Mouse (Mus musculus): ENCODE data around the gene Ptprj. TPM values are rescaled to one million over a fixed set of nuclear protein-coding genes. Genes with fewer than 3 reads are reported as not detected.

Ptprj gene
- polyA plus RNA-seq, 1 experiment from 2014 or later, result 2.7 TPM

GRCm38 (mm10) chr2:90532095-90532494 lies 48.4 kb downstream of the Ptprj start:
- H3K9me3 ChIP-seq, result no peaks in the 10 kb centered on the region
- peaks cover 13% of the 10 kb centered on the region for H3K4me1 ChIP-seq
- H3K4me3 ChIP-seq, result no peak overlapping the region
- no peaks in the 10 kb centered on the region for H3K27me3 ChIP-seq (replicated peaks; ENCODE audit: low read depth, poor library complexity, severe bottlenecking)
- DNase-seq (ENCODE audit: low spot score), result no peak
- no peak overlapping the region for H3K27ac ChIP-seq (replicated peaks)
- H3K36me3 ChIP-seq (replicated peaks), result no peaks in the 10 kb centered on the region
- WGBS, result 90% methylated on average over 5 of the region's 5 CpGs

GRCm38 (mm10) chr2:90528107-90528506 lies 52.3 kb downstream of the Ptprj start:
- 89% methylated on average over 5 of the region's 5 CpGs for WGBS
- no peak overlapping the region for H3K27ac ChIP-seq (replicated peaks)
- H3K36me3 ChIP-seq (replicated peaks), result no peaks in the 10 kb centered on the region
- peaks cover 25% of the 10 kb centered on the region for H3K4me1 ChIP-seq
- H3K27me3 ChIP-seq (replicated peaks; ENCODE audit: low read depth, poor library complexity, severe bottlenecking), result no peaks in the 10 kb centered on the region
- no peak overlapping the region for H3K4me3 ChIP-seq
- no peaks in the 10 kb centered on the region for H3K9me3 ChIP-seq
- no peak for DNase-seq (ENCODE audit: low spot score)

- Histone ChIP-seq H3K9me3 (no peaks in the 10 kb centered on the region), H3K4me3 (no peak overlapping the region), H3K27me3 (replicated peaks; ENCODE audit: low read depth, poor library complexity, severe bottlenecking) (no peaks in the 10 kb centered on the region), H3K27ac (replicated peaks) (peak overlapping the region; percentile 63; the same call in 1 of the 2 replicates), H3K4me1 (peaks cover 25% of the 10 kb centered on the region), H3K36me3 (replicated peaks) (no peaks in the 10 kb centered on the region)
- WGBS, result 41% methylated on average over 6 of the region's 6 CpGs
- no peak for DNase-seq (ENCODE audit: low spot score)
Measured at GRCm38 (mm10) chr2:90526971-90527370, 53.5 kb downstream of the Ptprj start.

GRCm38 (mm10) chr2:90526564-90526963 lies 53.9 kb downstream of the Ptprj start:
- no peaks in the 10 kb centered on the region for H3K9me3 ChIP-seq
- no peaks in the 10 kb centered on the region for H3K36me3 ChIP-seq (replicated peaks)
- no peak overlapping the region for H3K4me3 ChIP-seq
- H3K27me3 ChIP-seq (replicated peaks; ENCODE audit: low read depth, poor library complexity, severe bottlenecking), result no peaks in the 10 kb centered on the region
- 44% methylated on average over 6 of the region's 6 CpGs for WGBS
- peak overlapping the region; percentile 63; the same call in 1 of the 2 replicates for H3K27ac ChIP-seq (replicated peaks)
- H3K4me1 ChIP-seq, result peaks cover 25% of the 10 kb centered on the region
- peak; percentile 41 for DNase-seq (ENCODE audit: low spot score)

GRCm38 (mm10) chr2:90525807-90526206 lies 54.6 kb downstream of the Ptprj start:
- H3K27ac ChIP-seq (replicated peaks), result 0 out of 2 replicates have a peak overlapping the region, but pooled peaks have one; percentile 30
- no peak for DNase-seq (ENCODE audit: low spot score)
- peaks cover 25% of the 10 kb centered on the region for H3K4me1 ChIP-seq
- no peak overlapping the region for H3K4me3 ChIP-seq
- no peaks in the 10 kb centered on the region for H3K27me3 ChIP-seq (replicated peaks; ENCODE audit: low read depth, poor library complexity, severe bottlenecking)
- WGBS, result 91% methylated on average over 14 of the region's 14 CpGs
- no peaks in the 10 kb centered on the region for H3K36me3 ChIP-seq (replicated peaks)
- no peaks in the 10 kb centered on the region for H3K9me3 ChIP-seq

GRCm38 (mm10) chr2:90522455-90522854 lies 58.0 kb downstream of the Ptprj start:
- Histone ChIP-seq H3K27ac (replicated peaks) (no peak overlapping the region), H3K4me1 (peaks cover 26% of the 10 kb centered on the region), H3K36me3 (replicated peaks) (no peaks in the 10 kb centered on the region), H3K9me3 (no peaks in the 10 kb centered on the region), H3K27me3 (replicated peaks; ENCODE audit: low read depth, poor library complexity, severe bottlenecking) (no peaks in the 10 kb centered on the region), H3K4me3 (no peak overlapping the region)
- no peak for DNase-seq (ENCODE audit: low spot score)
- WGBS, result 90% methylated on average over 6 of the region's 6 CpGs

GRCm38 (mm10) chr2:90521909-90522308 lies 58.5 kb downstream of the Ptprj start:
- Histone ChIP-seq H3K27me3 (replicated peaks; ENCODE audit: low read depth, poor library complexity, severe bottlenecking) (no peaks in the 10 kb centered on the region), H3K27ac (replicated peaks) (no peak overlapping the region), H3K36me3 (replicated peaks) (no peaks in the 10 kb centered on the region), H3K9me3 (no peaks in the 10 kb centered on the region), H3K4me1 (peaks cover 27% of the 10 kb centered on the region), H3K4me3 (no peak overlapping the region)
- DNase-seq (ENCODE audit: low spot score), result no peak
- 77% methylated on average over 1 of the region's 1 CpGs for WGBS

GRCm38 (mm10) chr2:90518296-90518695 lies 62.2 kb downstream of the Ptprj start:
- Histone ChIP-seq H3K36me3 (replicated peaks) (no peaks in the 10 kb centered on the region), H3K27me3 (replicated peaks; ENCODE audit: low read depth, poor library complexity, severe bottlenecking) (no peaks in the 10 kb centered on the region), H3K27ac (replicated peaks) (no peak overlapping the region), H3K4me1 (peaks cover 16% of the 10 kb centered on the region), H3K4me3 (no peak overlapping the region), H3K9me3 (no peaks in the 10 kb centered on the region)
- no peak for DNase-seq (ENCODE audit: low spot score)
- 93% methylated on average over 6 of the region's 6 CpGs for WGBS

GRCm38 (mm10) chr2:90514969-90515368 lies 65.5 kb downstream of the Ptprj start:
- 69% methylated on average over 5 of the region's 5 CpGs for WGBS
- H3K27me3 ChIP-seq (replicated peaks; ENCODE audit: low read depth, poor library complexity, severe bottlenecking), result no peaks in the 10 kb centered on the region
- no peak overlapping the region for H3K4me3 ChIP-seq
- H3K27ac ChIP-seq (replicated peaks), result no peak overlapping the region
- peaks cover 16% of the 10 kb centered on the region for H3K4me1 ChIP-seq
- H3K9me3 ChIP-seq, result no peaks in the 10 kb centered on the region
- no peak for DNase-seq (ENCODE audit: low spot score)
- no peaks in the 10 kb centered on the region for H3K36me3 ChIP-seq (replicated peaks)

GRCm38 (mm10) chr2:90509268-90509667 lies 71.2 kb downstream of the Ptprj start:
- no peaks in the 10 kb centered on the region for H3K9me3 ChIP-seq
- H3K4me3 ChIP-seq, result no peak overlapping the region
- peaks cover 10% of the 10 kb centered on the region; the same call in 1 of the 2 replicates for H3K4me1 ChIP-seq
- 95% methylated on average over 4 of the region's 4 CpGs for WGBS
- DNase-seq (ENCODE audit: low spot score), result no peak
- no peaks in the 10 kb centered on the region for H3K36me3 ChIP-seq (replicated peaks)
- no peak overlapping the region for H3K27ac ChIP-seq (replicated peaks)
- no peaks in the 10 kb centered on the region for H3K27me3 ChIP-seq (replicated peaks; ENCODE audit: low read depth, poor library complexity, severe bottlenecking)

GRCm38 (mm10) chr2:90506143-90506542 lies 74.3 kb downstream of the Ptprj start:
- WGBS, result 64% methylated on average over 3 of the region's 3 CpGs
- Histone ChIP-seq H3K4me1 (peaks cover 22% of the 10 kb centered on the region), H3K36me3 (replicated peaks) (no peaks in the 10 kb centered on the region), H3K9me3 (no peaks in the 10 kb centered on the region), H3K27ac (replicated peaks) (no peak overlapping the region), H3K4me3 (no peak overlapping the region), H3K27me3 (replicated peaks; ENCODE audit: low read depth, poor library complexity, severe bottlenecking) (no peaks in the 10 kb centered on the region)
- no peak for DNase-seq (ENCODE audit: low spot score)

- no peak for DNase-seq (ENCODE audit: low spot score)
- WGBS, result 86% methylated on average over 6 of the region's 6 CpGs
- H3K36me3 ChIP-seq (replicated peaks), result no peaks in the 10 kb centered on the region
- H3K4me3 ChIP-seq, result no peak overlapping the region
- peaks cover 23% of the 10 kb centered on the region for H3K4me1 ChIP-seq
- no peak overlapping the region for H3K27ac ChIP-seq (replicated peaks)
- H3K27me3 ChIP-seq (replicated peaks; ENCODE audit: low read depth, poor library complexity, severe bottlenecking), result no peaks in the 10 kb centered on the region
- H3K9me3 ChIP-seq, result no peaks in the 10 kb centered on the region
Measured at GRCm38 (mm10) chr2:90504731-90505171, 75.7 kb downstream of the Ptprj start.

- no peak for DNase-seq (ENCODE audit: low spot score)
- Histone ChIP-seq H3K36me3 (replicated peaks) (no peaks in the 10 kb centered on the region), H3K9me3 (no peaks in the 10 kb centered on the region), H3K27ac (replicated peaks) (no peak overlapping the region), H3K4me3 (no peak overlapping the region), H3K27me3 (replicated peaks; ENCODE audit: low read depth, poor library complexity, severe bottlenecking) (no peaks in the 10 kb centered on the region), H3K4me1 (peaks cover 23% of the 10 kb centered on the region)
- WGBS, result 76% methylated on average over 3 of the region's 3 CpGs
Measured at GRCm38 (mm10) chr2:90503182-90503833, 77.1 kb downstream of the Ptprj start.
